Mouse (Mus musculus) kidney, adult 2 months (tissue): Measurements from ENCODE around the gene Arl15.

Source experiments
- CTCF ChIP-seq: fragments of 200-500 bp; conservative IDR thresholded peaks from 2 replicates; pipeline ENCODE4 v1.5.1; 2011; ENCODE audit warnings: low read depth, mild to moderate bottlenecking, control low read depth, low read length, moderate library complexity, mixed read lengths; ENCODE audit not compliant: insufficient read depth, insufficient read length
- POLR2A ChIP-seq: fragments of 200-500 bp; IDR thresholded peaks from one replicate; pipeline ENCODE4 v1.6.1; 2011; ENCODE audit warnings: low read depth, low read length, control low read depth

- TF ChIP-seq POLR2A (no peak), CTCF (no peak)
Observed at GRCm38 (mm10) chr13:113998811-113999210, 204.5 kb downstream of the Arl15 start.
